Mouse (Mus musculus) gastrocnemius, postnatal 36 days (tissue): Measurements from ENCODE around the gene Pwp2. TPM values are rescaled to one million over a fixed set of nuclear protein-coding genes. Genes with fewer than 3 reads are reported as not detected.
"Not testable (repeated sequence)": the region's sequence is repeated elsewhere in the genome, so short reads cannot be mapped to it uniquely, and the experiment has no call there.

Source experiments
- DNase-seq, 2 experiments: peaks; one replicate each; pipeline ENCODE4 v3.0.0; 2022
- intact Hi-C: fragments of 180-260 bp; cut with DNase I; formaldehyde crosslinking; loops from one replicate; pipeline ENCODE4 v1.15.1; 2025
- long read RNA-seq, 2 experiments: library from polyadenylated mRNA; stranded (forward); transcript quantifications; one replicate each; pipeline ENCODE4 v2.0.0; 2021
- total RNA-seq, 2 experiments: library from RNA; stranded (reverse); gene quantifications; 2 replicates each; pipeline ENCODE4 v1.2.3; 2021

Gene Pwp2
- 1 to 10 TPM; 7.6 to 9.9 TPM for total RNA-seq
- long read RNA-seq, experiment 1, partial matches to known transcripts = 0 of 2 reads
- long read RNA-seq, experiment 1, other reads (novel, unspliced or antisense) = 1 of 2 reads
- long read RNA-seq, experiment 2, partial matches to known transcripts = 2 of 11 reads
- long read RNA-seq, experiment 2, other reads (novel, unspliced or antisense) = 5 of 11 reads

DNA sequence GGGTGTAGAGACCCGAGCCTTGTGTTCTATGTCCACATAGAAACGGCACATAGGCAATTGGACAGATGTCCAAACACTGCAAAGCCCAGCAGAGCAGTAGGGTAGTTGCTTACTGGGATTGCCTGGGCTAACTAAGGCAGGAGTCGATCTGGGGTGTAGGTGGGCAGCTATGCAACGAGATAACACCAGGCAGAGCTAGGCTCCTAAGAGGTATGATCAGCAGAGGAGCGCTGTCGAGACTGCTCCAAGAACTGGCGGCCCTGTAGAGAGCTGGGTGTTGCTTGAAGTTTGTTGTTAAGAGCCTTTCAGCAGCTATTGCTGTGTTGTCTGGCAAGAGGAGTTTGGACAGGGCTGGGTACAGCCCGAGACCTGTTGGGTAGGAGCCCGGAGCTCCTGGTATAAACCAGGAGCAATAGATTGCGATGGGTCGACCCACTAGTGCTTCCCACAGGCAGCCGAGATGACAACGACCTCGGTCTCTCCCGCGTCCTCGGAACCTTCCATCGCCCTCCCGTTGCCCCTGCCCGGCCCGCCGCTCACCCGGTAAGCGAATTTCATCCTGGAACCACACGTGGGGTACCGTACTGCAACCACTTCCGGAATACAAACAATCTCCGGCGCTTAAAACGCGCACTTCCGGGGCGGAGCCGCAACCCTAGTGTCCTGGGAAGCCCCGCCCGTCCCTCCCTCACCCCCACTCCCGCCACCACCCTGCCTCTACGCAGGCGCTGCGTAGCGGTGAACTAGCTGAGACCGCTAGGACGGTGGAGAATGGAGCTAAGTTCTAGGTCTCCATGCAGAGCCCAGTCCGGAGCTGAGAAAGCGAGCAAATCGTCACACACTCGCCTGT is at the start of gene Pwp2:
Pwp2 (minus strand) TSS at position 619 of the 850 bp plus-strand sequence.
- peak; percentile 83 for DNase-seq
- intact Hi-C loops = loop anchor here (5.0 kb wide), 1 partner anchor 228 kb away; the partner anchor contains the start of gene Rrp1

DNA sequence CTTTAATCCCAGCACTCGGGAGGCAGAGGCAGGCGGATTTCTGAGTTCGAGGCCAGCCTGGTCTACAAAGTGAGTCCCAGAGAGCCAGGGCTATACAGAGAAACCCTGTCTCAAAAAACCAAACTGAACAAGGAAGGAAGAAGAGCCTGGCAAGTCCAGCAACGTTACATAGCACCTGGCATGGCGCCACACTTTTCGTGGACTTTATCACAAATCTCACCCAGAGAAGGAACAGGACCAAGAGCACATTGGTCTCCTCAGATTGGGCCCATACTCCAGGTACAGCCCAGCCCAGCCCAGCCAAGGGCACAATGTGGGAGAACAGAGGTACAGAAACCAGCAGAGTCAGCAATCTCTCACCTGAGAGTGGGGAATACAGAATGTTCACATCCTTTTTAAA is 48.8 kb upstream of the Pwp2 start:
- intact Hi-C loops = no loop called here
- no peak for DNase-seq

DNA sequence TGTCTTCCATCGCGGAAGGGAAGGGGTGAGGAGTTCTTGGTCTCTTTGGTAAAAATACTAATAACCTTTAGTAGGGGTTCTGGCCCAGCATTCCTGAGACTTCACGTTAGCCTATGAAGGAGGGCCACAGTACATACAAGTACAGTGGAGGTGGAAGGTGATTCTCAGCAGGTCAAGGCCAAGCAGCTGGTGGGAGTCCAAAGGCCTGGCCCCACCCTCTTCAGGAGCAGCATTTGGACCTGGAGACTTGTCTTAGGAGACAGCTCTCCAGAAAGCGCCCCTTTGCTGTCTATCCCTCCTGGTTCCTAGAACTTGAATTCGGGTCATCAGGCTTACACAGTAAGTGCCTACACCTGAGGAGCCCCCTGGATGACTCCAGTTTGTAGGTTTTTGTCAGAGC is 48.2 kb upstream of the Pwp2 start:
- intact Hi-C loops = no loop called here
- no peak for DNase-seq

DNA sequence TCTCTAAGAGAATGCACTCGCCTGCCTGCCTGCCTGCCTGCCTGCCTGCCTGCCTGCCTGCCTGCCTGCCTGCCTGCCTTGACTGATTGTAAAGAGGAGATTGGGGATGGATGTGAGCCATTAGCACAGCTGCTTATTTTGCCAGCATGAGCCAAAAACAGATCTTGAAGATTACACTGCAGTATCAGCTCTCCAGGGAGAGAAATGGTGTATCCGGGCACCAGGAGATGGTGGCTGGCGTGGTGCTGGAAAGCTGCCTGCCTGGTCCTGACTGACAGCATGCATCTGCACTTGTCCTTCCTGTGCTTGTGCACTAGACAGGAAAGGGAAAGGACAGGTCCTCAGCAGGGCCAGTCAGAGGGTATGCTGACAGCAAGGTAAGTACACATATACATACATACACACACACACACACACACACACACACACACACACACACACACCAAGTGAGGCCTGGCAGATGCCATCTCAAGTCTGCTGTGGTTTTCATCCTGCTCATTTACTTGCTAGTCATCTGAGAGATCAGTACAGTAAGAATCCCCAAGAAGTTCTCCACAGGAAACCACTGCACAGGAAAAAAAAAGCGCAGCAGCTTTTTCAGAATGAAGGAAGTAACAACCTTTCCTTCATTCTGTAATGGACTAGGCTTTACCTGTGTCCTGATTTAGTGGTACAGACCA is 47.5 kb upstream of the Pwp2 start:
- no peak for DNase-seq
- intact Hi-C loops = no loop called here

DNA sequence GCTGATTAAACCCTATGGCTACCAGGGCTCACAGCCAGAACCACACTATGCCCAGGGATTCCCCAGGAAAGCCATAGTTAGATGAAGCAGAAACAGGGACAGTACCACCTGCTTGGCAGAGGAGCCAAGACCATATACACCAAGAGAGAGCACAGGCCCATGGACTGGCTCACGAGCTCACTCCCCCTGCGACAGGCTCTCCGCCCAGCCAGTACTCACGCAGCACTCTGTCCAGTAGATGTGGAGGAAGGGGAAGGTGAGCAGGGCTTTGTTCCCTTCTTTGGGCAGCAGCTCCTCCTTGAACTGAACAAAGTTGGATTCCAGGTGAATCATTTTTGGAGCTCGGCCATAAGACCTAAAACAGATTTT is 43.6 kb upstream of the Pwp2 start:
- intact Hi-C loops = no loop called here
- DNase-seq = no peak

DNA sequence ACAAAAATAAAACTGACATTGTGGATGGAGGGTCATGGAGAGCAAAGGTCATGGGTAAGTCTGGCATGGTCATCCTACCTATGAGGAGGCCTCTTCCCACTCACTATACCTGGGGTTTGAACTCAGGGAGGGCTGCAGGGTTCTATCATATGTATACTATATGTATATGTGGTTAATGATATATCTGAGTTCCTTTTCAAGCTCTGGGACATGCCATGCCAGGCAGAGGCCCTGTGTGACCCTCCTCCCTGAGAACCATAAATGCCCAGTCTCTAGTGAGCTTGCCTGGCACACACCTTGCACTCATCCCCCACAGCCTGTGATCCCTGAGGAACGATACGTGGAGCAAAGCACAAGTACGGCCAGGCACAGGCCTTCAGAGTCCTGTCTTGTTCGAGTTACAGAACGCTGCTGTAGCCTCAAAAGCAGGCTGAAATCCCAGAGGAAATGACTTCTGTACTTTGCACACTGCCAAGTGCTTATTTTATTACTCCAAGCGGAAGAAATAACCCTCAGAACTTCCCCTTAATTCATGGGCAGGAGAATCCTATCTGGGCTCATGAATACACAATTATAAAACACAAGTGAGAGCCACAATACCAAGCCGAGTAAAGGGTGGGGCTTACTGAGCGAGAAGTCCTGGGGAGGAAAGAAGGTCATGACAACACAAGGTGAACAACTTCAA is 43.1 kb upstream of the Pwp2 start:
- DNase-seq = no peak
- intact Hi-C loops = no loop called here

DNA sequence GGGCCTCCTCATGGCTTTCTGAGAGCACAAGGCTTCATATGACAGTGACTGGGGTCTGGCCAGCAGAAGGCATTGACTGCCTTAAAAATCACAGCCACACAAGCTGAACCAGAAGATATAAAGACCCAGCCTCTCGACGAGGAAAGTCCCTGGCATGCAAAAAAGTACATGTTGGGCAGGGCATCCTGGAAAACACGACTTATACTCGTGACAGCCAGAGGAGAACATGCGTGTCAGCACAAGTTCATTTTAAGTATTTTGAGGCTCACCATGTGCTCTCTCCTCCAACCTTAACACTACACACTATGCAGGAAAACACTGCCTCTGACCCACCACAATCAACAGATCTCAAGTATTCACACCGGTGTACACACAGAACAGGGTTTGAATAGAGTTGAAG is 39.2 kb upstream of the Pwp2 start:
- no peak for DNase-seq
- intact Hi-C loops = no loop called here

DNA sequence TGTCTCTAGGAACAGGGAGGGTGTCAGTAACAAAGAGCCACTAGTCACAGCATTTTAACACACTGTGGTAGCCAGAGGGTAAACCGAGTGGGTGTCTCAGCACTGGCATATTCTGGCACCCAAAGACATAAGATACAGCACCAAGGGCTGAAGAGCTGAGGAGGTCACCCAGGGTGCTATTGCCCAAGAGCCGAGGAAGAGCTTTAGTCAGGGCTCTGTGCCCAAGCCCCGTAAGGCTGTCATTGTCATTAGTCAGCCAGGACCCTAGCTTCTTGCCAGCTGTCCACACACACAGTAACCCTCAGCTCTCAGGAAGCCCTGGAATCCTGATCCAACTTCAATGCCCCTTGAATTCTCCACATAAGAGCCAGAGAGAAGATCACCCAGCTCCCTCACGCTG is 38.0 kb upstream of the Pwp2 start:
- DNase-seq = no peak
- intact Hi-C loops = no loop called here

DNA sequence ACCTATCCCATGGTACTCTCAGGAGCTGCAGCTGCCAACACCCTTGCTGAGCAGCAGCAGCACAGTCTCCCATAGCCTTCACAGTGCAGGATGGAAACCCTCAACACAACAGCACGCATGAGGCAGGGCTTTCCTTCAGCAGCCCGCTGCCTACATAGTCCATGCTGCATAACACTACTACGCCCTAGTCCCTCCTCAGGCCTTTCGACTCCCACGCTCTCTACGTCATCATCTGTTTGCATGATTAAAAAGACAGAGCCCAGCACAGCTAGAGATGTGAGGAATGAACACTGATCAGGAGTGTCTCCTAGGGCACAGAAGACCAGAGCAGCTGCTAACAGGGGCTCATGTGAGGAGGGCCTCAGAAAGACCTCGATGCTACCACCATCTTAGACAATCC is 36.4 kb upstream of the Pwp2 start:
- intact Hi-C loops = no loop called here

DNA sequence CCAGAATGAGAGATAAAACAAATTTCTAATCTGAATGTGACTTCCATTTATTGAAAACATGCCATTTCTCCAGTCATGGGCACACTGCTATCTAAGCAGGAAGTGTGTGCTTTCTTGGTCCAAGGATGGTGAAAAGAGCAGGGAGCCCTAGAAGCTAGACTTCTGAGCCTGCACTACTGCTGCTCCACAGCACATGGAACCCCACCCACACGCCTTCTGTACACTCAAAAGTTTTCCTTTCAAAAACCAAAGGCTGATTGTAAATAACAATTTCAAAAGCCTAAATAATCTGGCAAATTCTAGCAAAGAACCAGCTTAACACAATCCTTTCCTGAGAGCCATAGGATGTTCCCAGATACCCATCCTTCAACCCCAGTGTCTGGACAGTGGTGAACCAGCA is 34.6 kb upstream of the Pwp2 start:
- DNase-seq = no peak
- intact Hi-C loops = no loop called here

More for the DNA sequence above, 36.4 kb upstream of the Pwp2 start:
- no peak for DNase-seq

DNA sequence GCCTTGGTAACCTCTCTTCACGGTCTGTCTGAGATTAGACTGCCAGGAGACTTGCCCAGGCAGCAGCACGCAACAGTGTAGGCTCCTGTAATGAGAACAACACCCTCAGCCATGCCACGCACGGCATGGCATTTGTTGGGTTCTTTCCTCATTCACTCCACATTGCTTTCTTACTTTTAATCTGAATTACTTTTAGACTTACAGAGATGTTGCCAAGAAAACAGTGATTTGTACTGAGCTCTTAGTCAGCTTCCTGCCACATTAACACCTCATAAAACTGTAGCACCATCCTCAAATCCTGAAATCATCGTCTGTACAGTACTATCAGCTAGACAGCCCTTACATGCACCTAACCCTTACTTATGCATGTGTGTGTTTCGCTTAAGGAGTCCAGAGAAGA is 33.6 kb upstream of the Pwp2 start:
- no peak for DNase-seq
- intact Hi-C loops = no loop called here

DNA sequence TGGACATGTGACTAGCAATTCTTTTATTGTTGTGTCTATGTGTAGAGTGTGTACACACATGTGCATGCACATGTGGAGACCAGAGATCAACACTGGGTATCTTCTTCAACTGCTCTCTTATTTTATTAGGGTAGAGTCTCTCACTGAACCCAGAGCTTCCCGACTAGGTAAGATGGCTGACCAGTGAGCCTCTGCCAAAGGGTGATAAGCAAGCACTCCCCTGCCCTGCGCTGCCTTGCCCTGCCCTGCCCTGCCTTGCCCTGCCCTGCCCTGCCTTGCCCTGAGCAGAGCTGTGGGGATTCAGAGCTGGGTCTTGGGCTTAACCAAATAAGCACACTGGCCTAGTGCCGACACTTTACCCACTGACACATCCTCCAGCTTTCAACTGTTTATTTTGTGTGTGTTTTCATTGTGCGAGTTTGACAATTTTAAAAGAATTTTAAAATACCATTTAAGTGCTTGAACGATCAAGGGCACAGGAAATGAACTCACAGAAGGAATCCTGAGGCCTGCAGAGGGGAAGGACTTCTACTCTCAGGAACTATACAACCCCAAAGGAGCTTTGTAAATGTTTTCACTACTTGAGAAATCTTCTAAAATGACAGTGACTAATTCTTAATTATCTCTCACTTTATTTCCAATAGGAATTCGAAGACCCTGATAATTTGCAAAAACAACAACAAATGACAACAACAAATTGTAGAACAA is 31.6 kb upstream of the Pwp2 start:
- no peak for DNase-seq
- intact Hi-C loops = no loop called here

DNA sequence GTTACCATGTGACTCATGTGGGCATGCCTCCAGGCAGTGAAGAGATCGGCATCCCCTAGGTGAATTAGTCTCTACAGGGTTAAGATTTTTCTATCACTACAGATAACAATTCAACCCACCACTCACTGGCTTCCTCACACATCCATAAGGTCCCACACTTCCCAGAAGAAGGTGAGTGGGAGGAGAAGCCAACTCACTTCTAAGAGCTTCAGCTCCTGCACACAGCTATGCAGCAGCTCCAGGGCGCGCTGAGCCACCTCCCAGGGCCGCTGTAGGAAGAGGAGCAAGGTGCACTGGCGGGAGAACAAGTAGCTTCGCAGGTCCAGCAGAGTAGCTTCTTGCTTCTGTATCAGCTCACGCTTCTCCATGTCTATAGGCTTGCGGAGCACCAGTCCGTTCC is 29.4 kb upstream of the Pwp2 start:
- no peak for DNase-seq
- intact Hi-C loops = no loop called here

DNA sequence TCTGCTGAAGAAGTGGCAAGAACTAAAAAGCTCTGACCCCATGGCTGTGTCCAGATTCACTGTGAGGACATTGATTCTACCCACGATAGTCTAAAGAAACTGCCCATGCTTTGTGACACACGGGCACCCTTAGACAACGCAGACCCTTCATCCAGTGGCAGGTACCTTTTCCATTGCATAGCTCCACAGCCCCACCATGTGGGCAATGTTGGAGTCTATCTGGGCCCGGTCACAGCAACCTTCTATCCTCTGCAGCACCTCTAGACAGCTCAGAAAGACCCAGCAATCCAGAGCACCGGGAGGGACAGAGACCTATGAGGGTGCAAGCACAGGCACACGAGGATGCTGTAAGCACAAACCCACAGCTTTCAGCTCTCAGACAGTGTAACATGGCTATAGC is 26.4 kb upstream of the Pwp2 start:
- intact Hi-C loops = no loop called here

DNA sequence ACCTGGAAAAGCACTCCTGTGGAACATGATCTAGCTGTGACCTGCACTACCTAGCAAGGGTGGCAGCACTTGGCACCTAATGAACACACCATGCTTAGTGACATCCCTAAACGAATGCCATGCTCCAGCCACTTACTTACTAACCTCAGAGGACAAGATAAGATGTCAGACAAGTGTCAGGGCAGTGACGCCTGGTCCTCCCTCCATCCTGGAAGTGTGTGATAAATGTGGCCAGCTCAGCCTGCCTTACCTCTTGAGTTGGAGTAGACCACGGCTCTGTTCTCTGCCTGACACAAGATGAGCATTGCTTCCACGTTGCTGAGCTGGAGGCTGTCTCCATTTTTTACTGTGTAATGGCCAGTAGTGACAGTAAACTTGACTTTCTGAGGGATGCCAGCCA is 16.2 kb upstream of the Pwp2 start:
- intact Hi-C loops = no loop called here
- no peak for DNase-seq

More for the DNA sequence above, 26.4 kb upstream of the Pwp2 start:
- no peak for DNase-seq

DNA sequence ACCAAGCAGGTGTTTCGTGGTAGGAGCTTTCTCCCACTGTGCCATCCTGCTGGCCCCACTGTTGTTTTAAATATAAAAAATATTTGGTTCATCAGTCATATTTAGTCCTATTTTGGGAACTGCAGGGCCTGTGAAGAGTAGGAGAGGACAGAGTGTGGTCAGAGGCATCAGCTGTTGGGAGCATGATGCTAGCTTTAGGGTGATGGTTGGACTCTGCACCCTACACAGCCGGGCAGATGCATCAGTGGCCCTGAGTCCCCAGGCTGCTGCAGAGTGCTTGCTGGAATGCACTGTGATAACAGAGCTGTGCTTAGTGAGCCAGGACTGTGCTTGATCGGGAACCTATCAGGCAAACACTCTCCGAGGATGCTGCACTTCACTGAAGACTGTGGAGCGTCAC is 8.0 kb upstream of the Pwp2 start:
- no peak for DNase-seq
- intact Hi-C loops = no loop called here

DNA sequence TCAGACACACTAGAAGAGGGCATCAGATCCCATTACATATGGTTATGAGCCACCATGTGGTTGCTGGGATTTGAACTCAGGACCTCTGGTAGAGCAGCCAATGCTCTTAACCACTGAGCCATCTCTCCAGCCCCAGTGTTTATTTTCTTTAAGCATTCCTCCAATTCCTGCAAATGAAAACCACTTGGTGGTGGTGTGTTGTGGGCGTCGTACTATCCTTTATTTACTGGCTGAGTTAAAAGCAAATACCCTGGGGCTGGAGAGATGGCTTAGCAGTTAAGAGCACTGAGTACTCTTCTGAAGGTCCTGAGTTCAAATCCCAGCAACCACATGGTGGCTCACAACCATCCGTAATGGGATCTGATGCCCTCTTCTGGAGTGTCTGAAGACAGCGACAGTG is 1.1 kb upstream of the Pwp2 start:
- intact Hi-C loops, DNase-seq: not testable (repeated sequence)

DNA sequence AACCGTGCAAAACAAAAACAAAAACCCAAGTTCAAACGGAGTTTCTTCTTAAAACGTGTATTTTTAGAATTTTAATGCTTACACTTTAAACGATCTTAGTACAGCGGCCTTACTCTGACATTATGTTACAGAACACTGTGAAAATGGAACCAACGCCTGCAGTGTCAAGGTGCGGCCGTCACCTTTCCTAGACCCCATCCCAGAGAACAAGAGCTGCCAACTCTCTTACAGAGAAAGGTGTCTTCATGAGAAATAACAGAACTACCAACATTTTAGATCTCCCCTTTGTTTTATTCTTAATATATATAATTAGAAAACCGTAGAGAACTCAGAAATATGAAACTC is 404 bp upstream of the Pwp2 start:
- DNase-seq = no peak
- intact Hi-C loops = no loop called here

DNA sequence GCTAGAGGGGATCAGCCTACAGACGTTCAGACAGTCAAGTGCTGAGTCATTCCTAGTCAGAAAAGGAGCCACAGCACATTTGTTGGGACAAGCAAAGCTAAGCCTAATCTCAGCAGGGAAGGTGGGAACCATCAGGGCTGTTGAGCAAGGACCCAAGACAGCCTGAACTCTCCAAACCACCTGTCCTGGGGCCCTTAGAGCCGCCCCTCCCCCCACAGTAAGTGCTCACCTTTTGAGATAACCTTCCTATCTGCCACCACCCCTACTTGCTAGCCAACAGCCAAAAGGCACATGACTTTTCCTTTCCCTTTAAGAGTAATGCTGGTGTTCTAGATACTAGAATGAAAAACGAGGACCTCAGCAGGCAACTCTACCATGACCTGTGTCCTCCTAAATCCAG is 1.4 kb downstream of the Pwp2 start:
- intact Hi-C loops = loop anchor here (5.0 kb wide), 1 partner anchor 229 kb away; the partner anchor contains the start of gene Rrp1
- DNase-seq = no peak

DNA sequence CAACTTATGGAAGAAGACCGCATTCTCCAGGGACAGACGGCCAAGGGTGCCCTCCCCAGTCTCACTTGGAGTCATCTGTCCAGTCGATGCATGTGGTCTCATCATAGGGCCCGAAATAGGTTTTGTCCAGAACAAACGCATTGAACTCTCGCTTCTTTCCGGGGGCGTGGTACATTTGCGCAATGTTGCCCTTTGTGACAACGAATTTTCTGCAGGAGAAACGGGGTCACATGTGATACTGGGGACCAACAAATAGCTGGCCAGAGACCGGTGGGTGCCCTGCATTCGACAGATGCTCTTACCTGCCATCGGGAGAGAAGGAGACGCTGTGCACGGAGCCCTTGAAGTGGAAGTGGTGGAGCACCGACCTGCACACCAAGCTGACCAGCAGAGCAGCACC is 2.6 kb downstream of the Pwp2 start:
- no peak for DNase-seq
- intact Hi-C loops = loop anchor here (5.0 kb wide), 1 partner anchor 230 kb away; the partner anchor contains the start of gene Rrp1

DNA sequence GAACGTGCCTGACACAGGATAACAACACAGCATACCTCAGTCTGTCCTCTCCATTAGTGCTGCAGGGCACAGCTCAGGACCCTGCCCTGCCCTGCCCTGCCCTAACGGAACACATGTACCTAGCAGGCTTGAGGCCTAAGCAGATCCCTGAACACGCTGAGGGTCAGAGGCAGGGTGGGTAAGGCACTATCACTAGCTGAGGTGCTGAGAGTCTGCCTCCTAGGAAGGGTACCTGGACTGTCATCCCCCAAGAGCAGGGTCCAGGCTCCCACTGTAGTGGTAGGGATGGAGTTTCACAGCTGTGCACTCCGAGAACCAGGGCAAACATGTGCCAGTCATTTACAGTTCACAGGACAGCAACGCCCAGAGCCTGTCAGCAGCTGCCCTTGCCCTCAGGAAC is 10.5 kb downstream of the Pwp2 start:
- DNase-seq = no peak
- intact Hi-C loops = no loop called here
